Mouse (Mus musculus) central nervous system, embryonic 18 days (tissue): ENCODE data around the gene Dbt. TPM values are rescaled to one million over a fixed set of nuclear protein-coding genes. Genes with fewer than 3 reads are reported as not detected.

ENCODE experiments used
- polyA plus RNA-seq: library from polyadenylated mRNA; depleted of rRNA; stranded (reverse); fragments of >200 nt; gene quantifications from 2 replicates; pipeline ENCODE4 v1.2.3, GENCODE M21; 2012; rRNA removed

The Dbt gene
- 13.7 and 15.6 TPM in 2 replicates for polyA plus RNA-seq

DNA sequence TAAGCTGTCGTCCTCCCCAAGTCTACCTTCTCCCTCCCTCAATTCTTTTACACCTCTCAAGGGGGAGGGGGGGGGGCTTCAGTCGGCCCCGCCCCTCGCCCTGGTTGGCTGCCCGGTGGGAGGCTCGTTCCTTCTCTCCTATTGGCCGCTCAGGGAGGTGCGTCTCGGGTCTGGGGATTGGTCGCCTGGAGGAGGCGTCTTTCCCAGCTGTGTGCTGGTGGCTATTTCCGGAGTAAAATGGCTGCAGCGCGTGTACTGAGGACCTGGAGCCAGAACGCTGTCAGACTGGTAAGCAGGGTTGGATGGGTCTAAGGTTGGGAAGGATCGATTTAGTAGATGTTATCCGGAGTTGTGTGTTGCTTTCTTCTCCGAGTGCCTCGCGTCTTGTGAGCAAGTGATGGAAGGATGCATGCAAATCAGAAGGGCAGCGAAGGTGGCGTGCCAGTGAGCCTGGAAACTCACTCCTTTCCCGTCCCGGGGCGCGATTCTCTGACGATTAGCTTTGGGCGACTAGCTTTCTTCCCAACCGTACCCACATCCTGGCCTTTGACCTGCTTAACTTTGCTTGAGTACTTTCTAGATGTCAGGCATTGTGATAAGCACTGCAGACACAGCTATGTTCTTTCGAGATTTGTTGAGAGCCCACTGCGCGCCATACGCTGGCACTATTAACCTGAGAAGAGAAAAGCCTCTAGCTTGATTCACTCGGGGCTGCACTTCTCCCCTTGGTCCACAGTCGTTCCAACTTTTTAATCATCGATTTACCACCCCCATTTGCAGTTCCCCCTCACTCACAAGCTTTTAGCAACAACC lies at the start of gene Dbt:
Gene Dbt, plus strand, starts transcription at position 167 of the 813 bp plus-strand sequence.

DNA sequence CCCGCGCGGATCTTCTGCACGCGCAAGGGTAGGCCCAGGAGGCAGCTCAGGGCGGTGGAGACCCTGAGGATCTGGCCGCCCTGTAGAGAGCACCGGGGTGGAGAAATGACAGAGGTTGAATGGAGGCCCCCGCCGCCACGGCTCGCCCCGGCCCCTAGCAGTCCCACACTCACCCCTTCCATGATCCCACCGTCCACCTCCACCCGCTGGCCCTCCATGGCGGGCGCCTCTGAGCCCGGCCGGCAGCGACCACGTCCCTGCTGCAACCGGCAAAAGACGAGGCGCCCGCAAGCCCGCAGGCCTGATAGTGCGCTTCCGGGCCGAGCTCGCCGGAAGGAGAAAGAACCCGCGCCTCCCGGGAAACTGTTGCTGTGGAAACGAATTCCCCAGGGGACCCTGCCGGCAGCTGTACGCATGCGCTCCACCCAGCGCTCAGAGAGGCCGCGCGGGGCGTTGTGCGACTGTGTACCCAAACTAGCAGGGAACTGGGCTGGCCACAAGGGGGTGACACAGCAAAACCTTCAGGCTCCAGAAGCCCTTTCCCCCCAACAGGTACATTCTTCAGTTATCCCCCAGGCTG lies 5.0 kb upstream of the Dbt start, which contains the start of gene Rtca:
Gene Rtca, minus strand, starts transcription at position 437 of the 580 bp plus-strand sequence.

DNA sequence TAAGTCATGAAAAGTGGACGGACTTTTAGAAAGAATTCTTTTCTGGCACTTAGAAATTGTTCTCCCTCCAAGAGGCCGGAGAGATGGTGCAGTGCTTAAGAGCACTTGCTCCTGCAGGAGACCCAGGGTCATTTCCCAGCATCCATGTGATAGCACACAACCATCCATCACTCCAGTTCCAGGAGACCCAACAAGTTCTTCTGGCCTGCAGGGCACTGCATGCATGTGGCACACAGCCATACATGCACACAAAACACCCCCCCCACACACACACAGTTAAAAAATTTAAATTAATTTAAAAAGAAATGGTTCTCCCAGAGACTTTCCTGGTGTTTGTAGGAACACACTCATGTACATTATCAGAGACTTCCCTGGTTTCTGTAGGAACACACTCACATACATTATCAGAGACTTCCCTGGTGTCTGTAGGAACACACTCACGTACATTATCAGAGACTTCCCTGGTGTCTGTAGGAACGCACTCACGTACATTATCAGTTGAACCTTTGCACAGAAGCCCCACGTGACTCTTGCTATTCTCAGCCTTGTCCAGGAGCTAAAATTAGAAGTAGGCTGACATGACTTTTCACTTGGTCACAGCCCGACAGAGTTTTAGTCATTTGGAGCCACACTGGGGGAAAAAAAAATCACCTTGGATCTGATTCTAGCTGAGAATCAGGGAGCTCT lies 49.7 kb downstream of the Dbt start, which contains the start of gene Lrrc39:
Gene Lrrc39, plus strand, starts transcription at position 566 of the 687 bp plus-strand sequence.

DNA sequence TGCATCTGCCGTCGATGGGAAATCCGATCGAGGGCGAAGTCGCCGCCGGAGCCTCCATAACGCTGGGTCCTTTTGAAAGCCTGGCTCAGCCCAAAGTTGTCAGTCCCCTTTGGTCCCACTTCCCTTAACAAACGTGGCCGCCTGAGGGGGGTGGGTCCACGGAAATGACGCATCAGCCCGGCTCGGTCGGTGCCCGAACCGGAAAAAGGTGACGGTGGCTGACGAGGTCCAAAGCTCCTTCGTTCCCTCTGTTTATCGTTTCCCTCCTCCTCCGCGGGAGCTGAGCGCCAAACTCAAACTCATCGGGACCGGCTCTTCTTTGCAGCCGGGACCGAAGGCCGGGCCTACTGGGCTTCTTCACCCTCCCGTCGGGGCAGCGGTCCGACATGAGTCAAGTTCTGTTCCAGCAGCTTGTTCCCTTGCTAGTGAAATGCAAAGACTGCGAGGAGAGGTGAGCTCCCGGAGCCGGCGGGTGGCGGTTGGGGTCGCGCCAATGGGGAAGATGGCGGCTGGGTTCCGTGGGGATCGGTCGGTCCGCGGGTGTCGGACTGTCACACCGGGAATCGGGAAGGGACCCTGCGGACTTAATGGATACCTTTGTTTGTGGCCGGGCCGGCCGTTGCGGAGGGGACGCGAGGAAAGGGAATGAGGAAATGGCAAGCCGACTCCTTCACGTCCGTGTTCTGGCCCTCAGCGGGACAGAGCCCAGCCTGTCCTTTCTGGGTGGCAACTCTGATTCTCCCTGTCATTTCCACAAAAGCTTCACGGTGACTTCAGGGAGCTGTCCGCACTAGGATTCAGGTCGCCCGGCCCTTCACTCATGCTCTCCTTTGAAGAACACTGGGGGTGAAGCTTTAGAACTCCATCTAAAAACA lies 82.1 kb downstream of the Dbt start, which contains the start of gene Sass6:
Gene Sass6, plus strand, starts transcription at position 255 of the 875 bp plus-strand sequence.

Other genes with a start within 250 kb of the Dbt start
- 2.8 and 3.3 TPM in 2 replicates for gene Cdc14a, start 89.0 kb upstream of the Dbt start, polyA plus RNA-seq
- gene Rtca, start 4.9 kb upstream of the Dbt start, polyA plus RNA-seq = 103 and 104 TPM in 2 replicates
- gene Lrrc39, start 49.9 kb downstream of the Dbt start, polyA plus RNA-seq = 0.09 and 0.36 TPM in 2 replicates
- 8.3 and 8.5 TPM in 2 replicates for gene Sass6, start 81.9 kb downstream of the Dbt start, polyA plus RNA-seq
- gene Trmt13, start 101.5 kb downstream of the Dbt start, polyA plus RNA-seq = 30.0 and 31.5 TPM in 2 replicates
- 44.2 and 48.0 TPM in 2 replicates for gene Mfsd14a, start 149.6 kb downstream of the Dbt start, polyA plus RNA-seq
- not detected in 2 replicates for gene Gm43191, start 168.2 kb downstream of the Dbt start, polyA plus RNA-seq
- 14.0 and 14.3 TPM in 2 replicates for gene Slc35a3, start 199.8 kb downstream of the Dbt start, polyA plus RNA-seq